8 mouse cellular contexts compared by ENCODE assay signal in genomic region chr4:32601135-32601534, GRCm38 (mm10). TPM values are rescaled to one million over a fixed set of nuclear protein-coding genes. Genes with fewer than 3 reads are reported as not detected.
A peak's percentile ranks its signal among the peaks of the same experiment; 100 is the strongest.
DNase-seq lines count a peak whose midpoint lies in the region; ATAC-seq lines count a peak whose summit lies in the region.

No protein-coding gene starts in this region.

- no peaks in the 10 kb centered on the region for H3K9me3 ChIP-seq in kidney, embryonic 15.5 days (replicated peaks)
- H3K9me3 ChIP-seq in limb, embryonic 10.5 days (replicated peaks) = no peaks in the 10 kb centered on the region

- H3K4me1 ChIP-seq in kidney, embryonic 15.5 days = no peaks in the 10 kb centered on the region
- H3K4me1 ChIP-seq in limb, embryonic 10.5 days = no peaks in the 10 kb centered on the region

- no peak overlapping the region for H3K4me3 ChIP-seq in kidney, embryonic 15.5 days (replicated peaks)
- no peak overlapping the region for H3K4me3 ChIP-seq in limb, embryonic 10.5 days

- H3K27me3 ChIP-seq in kidney, embryonic 15.5 days = no peaks in the 10 kb centered on the region
- no peaks in the 10 kb centered on the region for H3K27me3 ChIP-seq in limb, embryonic 10.5 days (ENCODE audit: low read depth, poor library complexity, severe bottlenecking)

- no peaks in the 10 kb centered on the region for H3K36me3 ChIP-seq in kidney, embryonic 15.5 days
- no peaks in the 10 kb centered on the region for H3K36me3 ChIP-seq in limb, embryonic 10.5 days

- no peak overlapping the region for H3K9ac ChIP-seq in kidney, embryonic 15.5 days

- no peak overlapping the region for H3K27ac ChIP-seq in kidney, embryonic 15.5 days
- no peak overlapping the region for H3K27ac ChIP-seq in limb, embryonic 10.5 days

- DNase-seq in kidney, adult 18-20 months = peak; percentile 51
- peak; percentile 66 for DNase-seq in ES-CJ7 (ENCODE audit: low read depth, low spot score)
- peak; percentile 48 for DNase-seq in c-Kit-positive CD71-positive TER-119-negative erythroid progenitor cells, embryonic 14.5 days (ENCODE audit: low read depth)
- DNase-seq in limb, embryonic 10.5 days (ENCODE audit: low spot score) = peak; percentile 87
- peak; percentile 58 for DNase-seq in ovary, postnatal 36 days (ENCODE audit: low spot score)
- DNase-seq in cerebellum, adult 9-11 months = no peak
- DNase-seq in layer of hippocampus, adult 8-10 months (ENCODE audit: low spot score in 2 of 2) = no peak

- no peak for ATAC-seq in kidney, embryonic 15.5 days (replicated peaks; ENCODE audit: low FRiP score)

- 25% methylated on average over 12 of the region's 12 CpGs for WGBS in kidney, embryonic 15.5 days
- WGBS in limb, embryonic 10.5 days = 33% methylated on average over 12 of the region's 12 CpGs

- no peak overlapping the region for H3K4me2 ChIP-seq in kidney, embryonic 15.5 days

RNA-seq across cellular contexts. Expression of gene Gja10, which starts 1.4 kb away (rescaled TPM):
- 0.09 TPM in 1 of 2 replicates, not detected in the other for polyA plus RNA-seq in kidney, embryonic 15.5 days (2015; fragmentation: Nextera tagmentation; extraction: Ambion mirVana)
- polyA plus RNA-seq in limb, embryonic 10.5 days (2016; fragmentation: Nextera tagmentation; extraction: Ambion mirVana) = not detected in 2 replicates
- not detected for total RNA-seq in layer of hippocampus, adult 8-10 months (2022)

RNA-seq across cellular contexts. Expression of gene Casp8ap2, which starts 14.1 kb away (rescaled TPM):
- 56.4 and 64.7 TPM in 2 replicates for polyA plus RNA-seq in kidney, embryonic 15.5 days (2015; fragmentation: Nextera tagmentation; extraction: Ambion mirVana)
- polyA plus RNA-seq in limb, embryonic 10.5 days (2016; fragmentation: Nextera tagmentation; extraction: Ambion mirVana) = 61.5 and 84.6 TPM in 2 replicates
- total RNA-seq in layer of hippocampus, adult 8-10 months (2022) = 10 to 100 TPM in 3 of 4 experiments, 1 to 10 TPM in 1; 9.5 to 13.0 (median 11.4) TPM

RNA-seq across cellular contexts. Expression of gene Mdn1, which starts 55.8 kb away (rescaled TPM):
- polyA plus RNA-seq in kidney, embryonic 15.5 days (2015; fragmentation: Nextera tagmentation; extraction: Ambion mirVana) = 15.4 and 16.0 TPM in 2 replicates
- 26.1 and 27.0 TPM in 2 replicates for polyA plus RNA-seq in limb, embryonic 10.5 days (2016; fragmentation: Nextera tagmentation; extraction: Ambion mirVana)
- total RNA-seq in layer of hippocampus, adult 8-10 months (2022) = 10 to 100 TPM; 27.5 to 46.7 (median 32.8) TPM

Comparison
In these comparisons a context has a peak if more than half of its experiments do, and no peak if none do; other contexts are left out.
1. DNase-seq: peak in kidney, adult 18-20 months (single experiment), ES-CJ7 (single experiment), c-Kit-positive CD71-positive TER-119-negative erythroid progenitor cells, embryonic 14.5 days (single experiment), limb, embryonic 10.5 days (single experiment) and ovary, postnatal 36 days (single experiment); none in cerebellum, adult 9-11 months (single experiment) and layer of hippocampus, adult 8-10 months (0 of 2).